Comparison of ENCODE assay signal across 8 mouse cellular contexts in genomic region chr7:140959181-140959901, GRCm38 (mm10). TPM values are rescaled to one million over a fixed set of nuclear protein-coding genes. Genes with fewer than 3 reads are reported as not detected.
DNase-seq lines count a peak whose midpoint lies in the region; ATAC-seq and TF ChIP-seq lines count a peak whose summit lies in the region.
"Had no signal": no experiment of that assay in that cellular context is flagged by ENCODE, and none has a peak within 500 bp of the region (broad histone marks: within the 10 kb centered on the region; RNA-seq: fewer than 3 reads in every experiment).

No protein-coding gene starts in this region.

- peaks cover 4% of the 10 kb centered on the region for H3K36me3 ChIP-seq in E14TG2a.4 (ENCODE audit: insufficient read depth, low read length)
- H3K36me3 ChIP-seq in forebrain, embryonic 14.5 days (ENCODE audit: control insufficient read depth, insufficient read depth, low read length), result no peaks in the 10 kb centered on the region
- no peaks in the 10 kb centered on the region for H3K36me3 ChIP-seq in liver, adult 2 months (ENCODE audit: control insufficient read depth, insufficient read depth, low read length)

- TF ChIP-seq CTCF in layer of hippocampus, adult 2 months (conservative IDR thresholded peaks at IDR 0.05), result peak; percentile 75
- TF ChIP-seq CTCF in E14TG2a.4 (conservative IDR thresholded peaks at IDR 0.05; ENCODE audit: low read length), result peak; percentile 34
- no peak for TF ChIP-seq CTCF in liver, adult 2 months (IDR thresholded peaks at IDR 0.05; ENCODE audit: low read depth, low read length)

- no peak overlapping the region for H3K9ac ChIP-seq in forebrain, embryonic 14.5 days (ENCODE audit: low read length)
- no peak overlapping the region for H3K9ac ChIP-seq in liver, adult 2 months (ENCODE audit: low read depth, low read length)

- WGBS in forebrain, embryonic 14.5 days, result 2% methylated on average over 9 of the region's 9 CpGs
- WGBS in liver, adult 2 months, result 18% methylated on average over 9 of the region's 9 CpGs

- no peaks in the 10 kb centered on the region for H3K27me3 ChIP-seq in E14TG2a.4 (ENCODE audit: insufficient read depth, low read length)
- H3K27me3 ChIP-seq in forebrain, embryonic 14.5 days (replicated peaks; ENCODE audit: control insufficient read depth, insufficient read depth, low read length), result no peaks in the 10 kb centered on the region
- no peaks in the 10 kb centered on the region for H3K27me3 ChIP-seq in liver, adult 2 months (ENCODE audit: control insufficient read depth, insufficient read depth, low read length)
- H3K27me3 ChIP-seq: megakaryocyte, embryonic 14.5 days had no signal

- peaks cover 8% of the 10 kb centered on the region for H3K79me2 ChIP-seq in liver, adult 2 months (ENCODE audit: control insufficient read depth, insufficient read depth, low read length)

- no peak overlapping the region for H3K4me3 ChIP-seq in layer of hippocampus, adult 2 months
- peak overlapping the region; percentile 43 for H3K4me3 ChIP-seq in E14TG2a.4 (replicated peaks; ENCODE audit: low read length)
- no peak overlapping the region for H3K4me3 ChIP-seq in forebrain, embryonic 14.5 days (ENCODE audit: low read depth, low read length)
- no peak overlapping the region for H3K4me3 ChIP-seq in liver, adult 2 months (ENCODE audit: insufficient read depth, low read depth, low read length)

- TF ChIP-seq POLR2A in liver, adult 2 months (IDR thresholded peaks at IDR 0.05; ENCODE audit: extremely low read depth, insufficient read depth, low read length), result no peak

- H3K27ac ChIP-seq in layer of hippocampus, adult 2 months, result no peak overlapping the region
- no peak overlapping the region for H3K27ac ChIP-seq in forebrain, embryonic 14.5 days (ENCODE audit: low read depth, low read length)
- no peak overlapping the region for H3K27ac ChIP-seq in liver, adult 2 months (replicated peaks; ENCODE audit: insufficient read depth, low read depth, low read length)

- no peak for ATAC-seq in forebrain, embryonic 14.5 days

- peaks cover 78% of the 10 kb centered on the region for H3K4me1 ChIP-seq in E14TG2a.4 (replicated peaks; ENCODE audit: low read depth, low read length)
- H3K4me1 ChIP-seq in forebrain, embryonic 14.5 days (ENCODE audit: control insufficient read depth, insufficient read depth, low read length), result peaks cover 12% of the 10 kb centered on the region; the same call in 1 of the 2 replicates
- H3K4me1 ChIP-seq in liver, adult 2 months (ENCODE audit: control insufficient read depth, insufficient read depth, low read length), result peaks cover 4% of the 10 kb centered on the region

- H3K4me2 ChIP-seq in forebrain, embryonic 14.5 days (ENCODE audit: low read length), result no peak overlapping the region

- no peaks in the 10 kb centered on the region for H3K9me3 ChIP-seq in E14TG2a.4 (ENCODE audit: low read length)
- no peaks in the 10 kb centered on the region for H3K9me3 ChIP-seq in forebrain, embryonic 14.5 days (replicated peaks; ENCODE audit: control insufficient read depth, low read length)
- H3K9me3 ChIP-seq: megakaryocyte, embryonic 14.5 days had no signal

- DNase-seq in layer of hippocampus, adult 2 months (ENCODE audit: low spot score in 2 of 2), result peak in 1 of 2 experiments; percentile 42
- DNase-seq in layer of hippocampus, adult 9-11 months, result no peak
- DNase-seq in WW6 (ENCODE audit: low read depth, low spot score), result peak; percentile 75
- DNase-seq in forebrain, embryonic 14.5 days (ENCODE audit: low spot score), result peak; percentile 63
- DNase-seq in liver, adult 2 months (ENCODE audit: extremely low read depth, low read depth, low spot score), result peak; percentile 48
- peak; percentile 64 for DNase-seq in thymus, postnatal 4 days

RNA-seq across cellular contexts. Expression of gene Ifitm2, which starts 3.6 kb away (rescaled TPM):
- 10 to 100 TPM; 13.0 to 16.3 TPM for total RNA-seq in layer of hippocampus, adult 2 months (2021)
- 163 and 235 TPM in 2 replicates for polyA plus RNA-seq in forebrain, embryonic 14.5 days (2014; fragmentation: Nextera tagmentation; extraction: Ambion mirVana)
- total RNA-seq in liver, adult 2 months (2014; rRNA removed), result 270 and 282 TPM in 2 replicates
- polyA plus RNA-seq in liver, adult 2 months (2012; rRNA removed), result 968 and 1,028 TPM in 2 replicates

RNA-seq across cellular contexts. Expression of gene Gm45717, which starts 3.6 kb away (rescaled TPM):
- total RNA-seq in layer of hippocampus, adult 2 months (2021), result not detected
- not detected in 2 replicates for polyA plus RNA-seq in forebrain, embryonic 14.5 days (2014; fragmentation: Nextera tagmentation; extraction: Ambion mirVana)
- total RNA-seq in liver, adult 2 months (2014; rRNA removed), result not detected in 2 replicates
- not detected in 2 replicates for polyA plus RNA-seq in liver, adult 2 months (2012; rRNA removed)

RNA-seq across cellular contexts. Expression of gene Ifitm1, which starts 7.7 kb away (rescaled TPM):
- total RNA-seq in layer of hippocampus, adult 2 months (2021), result 1 to 10 TPM; 1.9 to 2.9 TPM
- 11.0 and 12.2 TPM in 2 replicates for polyA plus RNA-seq in forebrain, embryonic 14.5 days (2014; fragmentation: Nextera tagmentation; extraction: Ambion mirVana)
- total RNA-seq in liver, adult 2 months (2014; rRNA removed), result 11.2 and 11.3 TPM in 2 replicates
- 48.6 and 79.4 TPM in 2 replicates for polyA plus RNA-seq in liver, adult 2 months (2012; rRNA removed)

RNA-seq across cellular contexts. Expression of gene Ifitm5, which starts 9.2 kb away (rescaled TPM):
- total RNA-seq in layer of hippocampus, adult 2 months (2021), result not detected
- not detected in 2 replicates for polyA plus RNA-seq in forebrain, embryonic 14.5 days (2014; fragmentation: Nextera tagmentation; extraction: Ambion mirVana)
- 0.40 and 0.55 TPM in 2 replicates for total RNA-seq in liver, adult 2 months (2014; rRNA removed)
- 0.76 and 1.0 TPM in 2 replicates for polyA plus RNA-seq in liver, adult 2 months (2012; rRNA removed)

RNA-seq across cellular contexts. Expression of gene Pgghg, which starts 18.1 kb away (rescaled TPM):
- 1 to 10 TPM; 4.0 to 7.1 TPM for total RNA-seq in layer of hippocampus, adult 2 months (2021)
- polyA plus RNA-seq in forebrain, embryonic 14.5 days (2014; fragmentation: Nextera tagmentation; extraction: Ambion mirVana), result 8.8 TPM in 2 replicates
- total RNA-seq in liver, adult 2 months (2014; rRNA removed), result 16.6 and 19.1 TPM in 2 replicates
- 41.3 and 43.3 TPM in 2 replicates for polyA plus RNA-seq in liver, adult 2 months (2012; rRNA removed)

Comparison
In these comparisons a context has a peak if more than half of its experiments do, and no peak if none do; other contexts are left out.
1. RNA of gene Ifitm2, which starts 3.6 kb away (total RNA-seq): 270 to 282 TPM in liver, adult 2 months; 13.0 to 16.3 TPM in layer of hippocampus, adult 2 months; every median in the first group is over 10 times any median in the second.